Mouse (Mus musculus) embryonic facial prominence, embryonic 11.5 days (tissue): ENCODE results near the gene Osbp. TPM values are rescaled to one million over a fixed set of nuclear protein-coding genes. Genes with fewer than 3 reads are reported as not detected.

ENCODE experiments used
- ATAC-seq: fragments of 200-750 bp; cut with Nextera tagmentation; replicated peaks from 2 replicates; pipeline ENCODE4 v1.8.0; 2017; ENCODE audit warnings: low read depth; ENCODE audit not compliant: insufficient number of reproducible peaks, low FRiP score, low TSS enrichment
- DNase-seq: peaks from one replicate; pipeline ENCODE4 v3.0.0-alpha.2; 2015; ENCODE audit warnings: low spot score
- H3K27ac ChIP-seq: fragments of 300-500 bp; sonication (generic); replicated peaks from 2 replicates; pipeline ENCODE4 v1.5.1; 2014; ENCODE audit warnings: mild to moderate bottlenecking, low read depth, low read length, control low read depth
- H3K27me3 ChIP-seq: fragments of 300-500 bp; sonication (generic); 2 replicates; pipeline ENCODE4 v1.6.1; 2014; ENCODE audit warnings: mild to moderate bottlenecking, low read length, moderate library complexity, mixed read lengths; ENCODE audit not compliant: control insufficient read depth, insufficient read depth
- H3K36me3 ChIP-seq: fragments of 300-500 bp; sonication (generic); replicated peaks from 2 replicates; pipeline ENCODE4 v1.6.1; 2014; ENCODE audit warnings: low read depth, mild to moderate bottlenecking, low read length, moderate library complexity, mixed read lengths; ENCODE audit not compliant: control insufficient read depth, insufficient read depth
- H3K4me1 ChIP-seq: fragments of 300-500 bp; sonication (generic); 2 replicates; pipeline ENCODE4 v1.6.1; 2014; ENCODE audit warnings: low read length, mixed read lengths; ENCODE audit not compliant: control insufficient read depth, insufficient read depth
- H3K4me2 ChIP-seq: fragments of 300-500 bp; sonication (generic); 2 replicates; pipeline ENCODE4 v1.6.1; 2014; ENCODE audit warnings: low read depth, mild to moderate bottlenecking, control low read depth, low read length, moderate library complexity
- H3K4me3 ChIP-seq: fragments of 300-500 bp; sonication (generic); 2 replicates; pipeline ENCODE4 v1.5.1; 2014; ENCODE audit warnings: low read depth, low read length, control low read depth
- H3K9ac ChIP-seq: fragments of 300-500 bp; sonication (generic); replicated peaks from 2 replicates; pipeline ENCODE4 v1.6.1; 2014; ENCODE audit warnings: mild to moderate bottlenecking, control low read depth, low read length
- H3K9me3 ChIP-seq: fragments of 300-500 bp; sonication (generic); replicated peaks from 2 replicates; pipeline ENCODE4 v1.6.1; 2016; ENCODE audit warnings: mild to moderate bottlenecking, low read length, inconsistent platforms, mixed read lengths; ENCODE audit not compliant: control insufficient read depth
- WGBS: fragments of 180-500 bp; shearing (Covaris S2); extraction: QIAGEN DNeasy Blood & Tissue Kit; methylation state at CpG from one replicate; pipeline ENCODE4 v1.1.7; 2014; 5-methylcytosine and 5-hydroxymethylcytosine counted together
- polyA plus RNA-seq: library from polyadenylated mRNA; unstranded; fragments of >200 nt; fragmentation: Nextera tagmentation; extraction: Ambion mirVana; gene quantifications from 2 replicates; pipeline ENCODE4 v1.2.1, GENCODE M21; 2014

Gene Osbp
- polyA plus RNA-seq, 1 experiment from 2014 or later = 7.2 TPM

GRCm38 (mm10) chr19:11954206-11954605 lies 11.5 kb upstream of the Osbp start:
- H3K9me3 ChIP-seq = no peaks in the 10 kb centered on the region
- WGBS = 47% methylated on average over 6 of the region's 6 CpGs

GRCm38 (mm10) chr19:11956636-11957035 lies 9.1 kb upstream of the Osbp start:
- no peaks in the 10 kb centered on the region for H3K9me3 ChIP-seq
- H3K4me2 ChIP-seq = no peak overlapping the region
- no peak for ATAC-seq
- H3K9ac ChIP-seq = no peak overlapping the region
- no peak overlapping the region for H3K27ac ChIP-seq
- H3K36me3 ChIP-seq = no peaks in the 10 kb centered on the region
- H3K4me1 ChIP-seq = no peaks in the 10 kb centered on the region
- no peak for DNase-seq
- no peak overlapping the region for H3K4me3 ChIP-seq
- WGBS = 87% methylated on average over 5 of the region's 5 CpGs
- no peaks in the 10 kb centered on the region for H3K27me3 ChIP-seq

More at GRCm38 (mm10) chr19:11954206-11954605, 11.5 kb upstream of the Osbp start:
- Histone ChIP-seq H3K36me3 (no peaks in the 10 kb centered on the region), H3K4me2 (no peak overlapping the region), H3K9ac (no peak overlapping the region), H3K4me1 (no peaks in the 10 kb centered on the region), H3K27me3 (no peaks in the 10 kb centered on the region), H3K27ac (no peak overlapping the region), H3K4me3 (no peak overlapping the region)
- DNase-seq = no peak
- ATAC-seq = no peak

- Histone ChIP-seq H3K4me1 (no peaks in the 10 kb centered on the region), H3K27me3 (no peaks in the 10 kb centered on the region), H3K4me3 (no peak overlapping the region), H3K9ac (no peak overlapping the region), H3K27ac (no peak overlapping the region), H3K9me3 (no peaks in the 10 kb centered on the region), H3K36me3 (no peaks in the 10 kb centered on the region), H3K4me2 (no peak overlapping the region)
- DNase-seq (no peak), ATAC-seq (no peak)
- 91% methylated on average over 5 of the region's 5 CpGs for WGBS
These were observed 8.3 kb upstream of the Osbp start for GRCm38 (mm10) chr19:11957396-11957795.

- no peak overlapping the region for H3K4me2 ChIP-seq
- no peak overlapping the region for H3K4me3 ChIP-seq
- H3K27ac ChIP-seq = no peak overlapping the region
- no peak for ATAC-seq
- no peaks in the 10 kb centered on the region for H3K4me1 ChIP-seq
- WGBS = 78% methylated on average over 8 of the region's 8 CpGs
- H3K27me3 ChIP-seq = no peaks in the 10 kb centered on the region
- no peak overlapping the region for H3K9ac ChIP-seq
- no peaks in the 10 kb centered on the region for H3K36me3 ChIP-seq
- no peak for DNase-seq
- no peaks in the 10 kb centered on the region for H3K9me3 ChIP-seq
These were observed 7.9 kb upstream of the Osbp start for GRCm38 (mm10) chr19:11957846-11958245.

- Histone ChIP-seq H3K4me2 (no peak overlapping the region), H3K4me1 (no peaks in the 10 kb centered on the region), H3K36me3 (no peaks in the 10 kb centered on the region), H3K4me3 (no peak overlapping the region; the same call in 1 of the 2 replicates), H3K27ac (no peak overlapping the region), H3K27me3 (no peaks in the 10 kb centered on the region), H3K9ac (no peak overlapping the region), H3K9me3 (no peaks in the 10 kb centered on the region)
- DNase-seq = no peak
- WGBS = 100% methylated on average over 1 of the region's 1 CpGs
- ATAC-seq = no peak
These were observed 1.5 kb upstream of the Osbp start for GRCm38 (mm10) chr19:11964266-11964665.

- peak overlapping the region; percentile 78 for H3K9ac ChIP-seq
- H3K4me1 ChIP-seq = no peaks in the 10 kb centered on the region
- 0 out of 2 replicates have a peak overlapping the region, but pooled peaks have one; percentile 4 for H3K27ac ChIP-seq
- peak; percentile 33 for DNase-seq
- ATAC-seq = no peak
- H3K36me3 ChIP-seq = peaks cover 4% of the 10 kb centered on the region; the same call in 1 of the 2 replicates
- H3K9me3 ChIP-seq = no peaks in the 10 kb centered on the region
- WGBS = under 1% methylated on average over 16 of the region's 18 CpGs
- peak overlapping the region; percentile 83 for H3K4me2 ChIP-seq
- peak overlapping the region; percentile 78 for H3K4me3 ChIP-seq
- H3K27me3 ChIP-seq = no peaks in the 10 kb centered on the region
These were observed 478 bp downstream of the Osbp start for GRCm38 (mm10) chr19:11966201-11966636.

- Histone ChIP-seq H3K4me2 (no peak overlapping the region), H3K9me3 (no peaks in the 10 kb centered on the region), H3K9ac (no peak overlapping the region), H3K4me3 (no peak overlapping the region), H3K36me3 (peaks cover 7% of the 10 kb centered on the region), H3K27me3 (no peaks in the 10 kb centered on the region), H3K27ac (no peak overlapping the region), H3K4me1 (no peaks in the 10 kb centered on the region)
- DNase-seq = no peak
- WGBS = 87% methylated on average over 9 of the region's 9 CpGs
- ATAC-seq = no peak
These were observed 3.7 kb downstream of the Osbp start for GRCm38 (mm10) chr19:11969155-11970050.

GRCm38 (mm10) chr19:11973511-11974222 lies 7.9 kb downstream of the Osbp start:
- Histone ChIP-seq H3K27me3 (no peaks in the 10 kb centered on the region), H3K9ac (no peak overlapping the region), H3K4me2 (no peak overlapping the region), H3K4me3 (no peak overlapping the region), H3K36me3 (peaks cover 7% of the 10 kb centered on the region), H3K27ac (no peak overlapping the region), H3K4me1 (no peaks in the 10 kb centered on the region), H3K9me3 (no peaks in the 10 kb centered on the region)
- WGBS = 92% methylated on average over 13 of the region's 13 CpGs
- no peak for DNase-seq
- ATAC-seq = no peak
